Mouse (Mus musculus) testis, adult 2 months (tissue): ENCODE measurements around the gene Rpl26.

ENCODE experiments used
- CTCF ChIP-seq: fragments of 200-500 bp; IDR thresholded peaks from 2 replicates; pipeline ENCODE4 v1.5.1; 2012; ENCODE audit warnings: low read depth, mild to moderate bottlenecking, inconsistent platforms, low read length, moderate library complexity; ENCODE audit not compliant: control insufficient read depth, insufficient read depth, insufficient replicate concordance
- POLR2A ChIP-seq: fragments of 200-500 bp; IDR thresholded peaks from 2 replicates; pipeline ENCODE4 v1.6.1; 2012; ENCODE audit warnings: low read depth, mild to moderate bottlenecking, inconsistent platforms, low read length, moderate library complexity; ENCODE audit not compliant: control insufficient read depth

GRCm38 (mm10) chr11:68859943-68860593, 41.3 kb upstream of the Rpl26 start:
- TF ChIP-seq CTCF (no peak), POLR2A (no peak)
